Mouse (Mus musculus) MEL-GATA-1-ER (cell line): ENCODE measurements around the gene Fam240a.
A peak's percentile ranks its signal among the peaks of the same experiment; 100 is the strongest.

ENCODE experiments used
- DNase-seq: peaks from one replicate; pipeline ENCODE4 v3.0.0-alpha.2; 2012; ENCODE audit warnings: low read depth; ENCODE audit errors: extremely low read depth

The Fam240a gene

DNA sequence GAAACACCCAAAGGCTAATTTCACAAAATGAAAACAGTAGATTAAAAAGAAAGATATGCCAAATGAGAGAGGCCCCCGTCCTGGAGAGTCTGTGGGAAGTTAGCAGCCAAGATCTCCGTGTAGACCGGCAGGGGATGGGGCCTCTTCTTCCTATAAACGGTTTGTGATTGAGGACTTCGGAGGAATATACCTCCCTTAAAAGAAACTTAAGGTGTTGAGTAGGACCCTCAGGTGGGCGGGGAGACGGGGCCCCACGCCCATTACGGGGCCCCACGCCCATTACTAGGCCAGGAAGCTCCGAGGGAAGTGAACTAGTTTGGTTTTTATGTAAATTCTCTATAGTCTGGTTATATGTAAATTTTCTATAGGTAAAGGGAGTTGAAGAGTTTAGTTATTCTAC lies 29.3 kb upstream of the Fam240a start, which contains the start of gene Tdgf1:
TSS of gene Tdgf1 (minus strand) at position 233 of the 400 bp plus-strand sequence.
- no peak for DNase-seq

DNA sequence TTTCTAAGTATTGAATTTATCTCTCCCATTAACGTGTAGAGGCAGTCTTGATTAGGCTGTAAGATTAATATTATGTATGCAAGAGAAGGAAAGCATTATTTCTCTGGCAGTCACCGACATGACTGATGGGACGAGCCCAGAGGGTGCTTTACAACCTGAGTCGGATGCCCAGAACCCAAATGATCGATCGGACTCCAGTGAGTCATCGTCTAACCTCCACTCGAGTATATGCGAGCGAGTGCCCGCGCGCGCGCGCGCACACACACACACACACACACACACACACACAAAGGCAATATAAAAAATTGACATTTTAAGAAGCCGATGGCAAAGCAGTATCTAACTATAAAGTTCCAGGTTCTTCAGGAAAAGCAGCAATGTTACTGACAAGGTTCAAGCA lies 28.7 kb upstream of the Fam240a start:
- no peak for DNase-seq

DNA sequence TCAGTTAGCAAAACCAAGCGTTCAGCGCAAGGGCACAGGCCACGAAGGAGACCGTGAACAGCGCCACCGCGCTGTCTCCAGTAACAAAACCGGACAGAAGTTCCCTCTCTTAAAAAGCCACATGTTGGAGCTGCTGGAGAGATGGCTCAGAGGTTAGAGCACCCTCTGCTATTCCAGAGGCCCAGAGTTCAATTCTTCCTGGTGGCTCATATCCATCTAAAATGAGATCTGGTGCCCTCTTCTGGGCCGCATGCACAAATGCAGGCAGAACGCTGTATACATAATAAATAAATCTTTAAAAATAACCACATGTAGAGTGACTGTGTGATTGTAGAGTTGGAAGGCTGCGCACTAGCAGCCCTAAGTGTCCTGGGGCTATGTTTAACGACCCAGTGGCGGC lies 27.6 kb upstream of the Fam240a start:
- no peak for DNase-seq

DNA sequence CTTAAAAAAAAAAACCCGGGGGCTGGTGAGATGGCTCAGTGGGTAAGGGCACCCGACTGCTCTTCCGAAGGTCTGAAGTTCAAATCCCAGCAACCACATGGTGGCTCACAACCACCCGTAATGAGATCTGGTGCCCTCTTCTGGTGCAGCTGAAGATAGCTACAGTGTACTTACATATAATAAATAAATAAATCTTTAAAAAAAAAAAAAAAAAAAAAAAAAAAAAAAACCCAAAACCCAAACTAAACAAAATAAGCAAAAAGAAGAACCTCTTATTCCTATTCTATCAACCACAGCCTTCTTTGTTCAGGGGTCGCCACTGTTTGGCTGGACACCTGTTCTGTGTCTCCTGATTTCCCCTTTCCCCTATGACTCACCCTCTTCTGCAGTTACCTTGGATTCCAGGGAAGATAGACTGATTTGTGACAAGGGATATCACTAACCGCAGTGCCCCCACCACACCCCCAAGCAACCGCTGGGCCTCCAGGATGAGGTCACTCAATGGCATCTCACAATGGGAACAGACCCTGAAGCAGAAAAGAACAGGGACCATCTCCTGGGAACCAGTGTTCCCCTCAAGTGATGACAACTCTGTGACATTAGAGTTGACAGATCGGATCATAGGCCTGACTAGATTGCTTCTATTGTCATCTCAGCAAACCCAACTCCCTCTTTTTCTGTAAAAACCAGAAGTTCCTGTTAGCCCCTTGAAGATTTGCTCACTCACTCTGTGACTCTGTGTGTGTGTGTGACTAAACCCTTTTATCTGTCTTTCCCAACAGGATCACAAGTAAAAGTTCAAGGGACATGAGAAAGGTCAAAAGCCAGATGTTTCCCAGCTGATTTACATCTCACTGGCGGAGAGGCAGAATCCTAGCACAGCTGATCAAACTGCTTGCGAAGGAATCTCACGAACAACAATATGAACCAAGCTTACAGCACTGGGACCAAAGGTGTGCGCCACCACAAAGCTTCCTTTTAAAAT lies 21.1 kb upstream of the Fam240a start:
- no peak for DNase-seq

DNA sequence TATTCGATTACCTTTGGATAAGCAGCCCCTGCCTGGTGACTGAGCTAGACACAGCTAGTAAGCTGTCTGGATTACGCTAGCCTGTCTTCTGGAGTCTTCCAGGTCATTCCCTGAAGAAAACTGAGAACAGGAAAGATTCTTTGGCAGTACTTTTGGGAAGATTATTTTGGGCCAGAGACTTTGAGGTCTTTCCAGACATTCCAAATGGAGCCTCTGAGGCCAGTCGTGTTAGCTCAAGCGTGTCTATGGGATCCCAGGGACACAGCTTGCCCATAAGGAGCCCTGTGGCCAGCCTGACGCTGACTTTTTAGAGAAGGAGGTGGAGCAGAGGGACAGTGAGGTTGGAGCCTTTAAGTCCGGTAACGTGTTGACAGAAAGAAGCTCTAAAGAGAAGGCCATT lies 19.3 kb upstream of the Fam240a start:
- DNase-seq: no peak

DNA sequence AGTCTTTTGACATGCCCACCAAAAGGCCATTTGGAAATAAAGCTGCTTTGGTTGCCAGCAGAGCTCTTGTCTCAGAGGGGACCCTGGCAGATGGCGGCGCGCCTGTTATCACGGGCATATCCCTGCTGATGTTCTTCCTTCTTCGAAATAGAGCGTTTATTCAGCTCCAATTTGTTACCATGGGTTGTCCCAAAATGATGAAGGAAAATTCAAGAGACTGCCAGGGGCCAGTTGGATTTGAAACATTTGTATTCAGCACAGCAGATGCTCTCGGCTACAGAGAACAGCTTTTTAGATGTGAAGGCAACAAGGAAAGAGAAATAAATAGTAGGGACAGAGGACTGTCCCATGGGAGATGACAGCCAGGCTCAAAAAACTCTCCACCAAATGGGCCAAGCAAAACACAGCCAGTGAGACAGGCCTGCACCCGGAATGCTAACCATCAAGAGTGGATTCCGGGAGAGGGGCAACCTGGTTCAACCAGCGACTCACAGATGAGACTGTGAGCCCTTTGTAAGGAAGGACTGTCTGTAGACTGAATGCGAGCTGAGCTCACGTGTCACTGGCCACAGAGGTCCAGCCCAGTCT lies 17.3 kb upstream of the Fam240a start:
- DNase-seq: no peak

DNA sequence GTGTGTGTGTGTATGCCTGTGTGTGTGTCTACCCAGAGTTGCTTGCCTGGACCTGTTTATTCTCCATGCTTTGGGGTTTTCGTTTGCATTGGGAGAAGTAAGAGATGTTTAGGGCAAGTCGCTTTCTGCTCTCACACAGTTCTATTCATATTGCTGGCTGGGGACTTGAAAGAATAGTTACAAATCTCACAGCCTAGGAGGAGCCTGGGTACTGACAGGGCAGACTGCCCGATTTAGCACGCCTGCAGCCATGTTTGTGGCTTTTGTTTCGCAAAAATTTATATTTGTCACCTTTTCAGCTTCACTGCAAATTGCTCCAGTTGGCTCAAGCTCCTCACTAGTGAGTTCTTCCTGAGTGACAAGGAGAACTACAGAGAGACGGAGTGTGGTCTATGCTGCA lies 14.9 kb upstream of the Fam240a start:
- DNase-seq: no peak

DNA sequence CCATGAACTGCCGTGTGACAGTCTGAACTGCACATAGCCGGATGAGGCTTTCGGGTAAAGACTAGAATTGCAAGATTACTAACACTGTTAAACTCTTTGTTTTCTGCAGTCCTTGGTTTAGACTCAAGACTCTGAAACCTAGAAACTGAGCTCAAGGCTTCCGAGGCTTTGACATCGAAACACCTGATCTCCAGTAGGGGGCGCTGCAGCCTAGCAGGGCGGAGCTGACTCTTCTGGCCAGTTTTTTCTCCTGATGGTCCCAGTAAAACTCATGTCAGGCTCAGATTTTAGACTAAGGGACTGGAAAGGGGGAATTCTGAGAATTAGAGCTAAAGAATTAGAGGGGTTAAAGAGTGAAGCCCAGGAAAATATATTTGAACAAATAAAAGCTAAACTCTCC lies 6.1 kb upstream of the Fam240a start:
- peak; percentile 33 for DNase-seq

DNA sequence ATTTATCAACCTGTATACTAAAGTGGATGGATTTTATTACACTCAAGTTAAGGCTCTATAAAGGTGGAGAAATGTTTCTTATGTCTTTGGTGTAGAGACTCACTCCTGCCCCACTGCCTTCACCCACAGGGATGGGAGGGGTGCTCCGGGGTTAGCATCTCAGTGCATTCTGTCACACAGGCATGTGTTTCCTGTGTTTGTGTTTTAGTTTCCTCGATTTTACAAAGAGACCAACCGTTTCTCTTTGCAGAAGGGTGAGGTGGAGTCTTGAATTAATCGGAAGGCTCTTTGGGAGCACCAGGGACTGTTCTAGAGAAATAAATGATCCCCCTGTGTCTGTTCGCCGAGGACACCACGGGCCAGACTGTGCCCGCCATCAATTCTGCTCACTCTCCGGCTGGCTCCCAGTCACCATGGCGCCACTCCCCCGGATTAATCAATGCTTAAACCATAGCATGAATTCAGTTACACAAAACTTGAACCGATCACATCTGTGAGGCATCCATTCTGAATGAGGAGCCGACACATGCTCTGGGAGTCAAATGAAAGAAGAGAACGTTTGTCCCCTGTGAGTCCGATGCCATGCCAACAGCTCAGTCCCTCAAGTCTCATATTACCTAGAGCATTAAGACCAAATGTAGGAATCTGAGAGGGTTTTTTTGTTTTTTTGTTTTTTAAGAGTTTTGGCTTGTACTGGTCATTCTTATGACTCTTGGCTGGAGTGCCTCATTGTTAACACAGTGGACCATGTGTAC lies 4.2 kb upstream of the Fam240a start:
- no peak for DNase-seq

DNA sequence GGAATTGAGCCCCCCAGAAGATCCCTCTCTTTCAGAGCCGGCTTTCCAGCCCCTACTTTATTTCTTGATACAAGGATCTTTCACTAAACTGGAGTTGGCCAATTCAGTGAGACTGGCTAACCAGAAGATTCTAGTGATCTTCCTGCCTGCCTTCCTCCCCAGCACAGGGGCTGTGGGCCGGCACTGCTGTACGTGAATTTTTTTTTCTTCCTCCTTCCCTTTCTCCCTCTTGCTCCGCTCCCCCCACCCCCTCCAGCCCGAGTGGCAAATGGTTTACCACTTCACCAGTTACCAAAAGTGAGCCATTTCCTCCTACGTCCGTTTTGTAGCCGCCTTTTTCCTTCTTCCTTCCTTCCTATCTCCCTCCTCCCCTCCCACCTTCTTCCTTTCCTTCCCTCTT lies 1.2 kb downstream of the Fam240a start:
- DNase-seq: no peak

DNA sequence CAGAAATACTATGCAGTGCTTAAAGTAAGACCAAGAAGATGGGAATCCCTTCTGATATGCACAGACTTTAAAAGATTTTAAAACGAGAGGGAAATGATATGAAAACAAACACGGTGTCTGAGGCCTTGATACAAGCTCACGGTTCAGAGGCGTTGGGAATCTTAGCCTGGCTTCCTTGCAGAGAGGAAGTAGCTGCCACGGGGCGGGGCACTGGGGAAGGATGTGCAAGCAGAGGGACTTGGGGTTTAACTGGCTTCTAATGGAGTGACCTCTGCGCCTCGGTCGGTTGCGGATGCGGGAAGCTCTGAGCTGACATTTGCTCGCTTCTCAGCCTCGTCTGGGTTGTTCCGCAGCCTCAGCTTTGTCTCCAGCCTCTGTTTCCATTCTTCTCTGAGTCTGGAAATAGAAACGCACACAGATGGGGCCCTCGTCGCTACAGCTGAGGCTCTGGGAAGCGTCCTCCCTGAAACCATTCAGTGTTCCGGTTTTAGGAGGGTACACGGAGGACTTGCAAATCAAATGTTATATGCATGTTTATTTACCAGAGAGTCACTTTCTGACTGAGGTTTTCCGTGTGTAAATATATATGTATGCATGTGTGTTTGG lies 1.9 kb downstream of the Fam240a start:
- DNase-seq: no peak

DNA sequence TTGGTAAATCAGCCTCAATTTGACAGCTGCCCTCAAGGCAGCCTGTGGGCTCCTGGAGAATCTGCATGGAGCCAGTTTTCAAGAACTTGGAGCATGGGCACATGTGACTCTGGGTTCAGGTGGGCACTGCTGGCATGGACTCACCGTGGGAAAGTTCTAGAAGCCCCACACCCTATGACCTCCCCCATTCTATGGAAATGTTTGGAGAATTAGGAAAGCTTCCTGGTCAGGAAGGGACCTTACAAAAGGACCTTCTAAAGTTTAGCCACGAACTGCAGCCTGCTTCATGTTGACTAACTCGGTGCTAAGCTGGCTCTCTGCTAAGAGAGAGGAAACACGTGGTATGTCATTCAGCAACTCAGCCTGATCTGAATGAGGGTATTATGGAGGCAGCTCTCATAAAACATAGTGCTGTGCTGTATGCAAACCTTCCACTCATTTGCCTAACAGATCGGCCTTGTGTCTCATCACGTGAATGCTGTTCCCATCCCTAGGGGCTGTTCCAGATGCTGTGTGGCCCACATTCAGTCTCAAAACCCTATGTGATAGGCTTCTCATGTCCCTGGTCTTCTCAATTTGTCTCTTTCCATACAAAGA lies 7.2 kb downstream of the Fam240a start:
- no peak for DNase-seq

DNA sequence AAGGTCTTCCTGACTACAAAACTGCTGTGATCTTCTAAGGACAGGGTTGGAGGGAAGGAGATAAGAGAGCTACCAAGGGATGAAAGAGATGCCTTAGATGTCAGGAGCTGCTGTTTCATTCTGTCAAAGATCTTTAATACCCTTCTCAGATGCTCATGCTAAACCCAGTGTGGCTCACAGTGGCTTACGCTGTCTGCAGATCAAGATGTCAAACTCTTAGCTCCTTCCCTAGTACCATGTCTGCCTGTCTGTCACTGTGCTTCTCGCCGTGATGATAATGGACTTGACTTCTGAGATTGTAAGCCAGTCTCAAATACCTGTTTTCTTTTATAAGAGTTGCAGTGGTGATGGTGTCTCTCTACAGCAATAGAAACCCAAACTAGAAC lies 8.0 kb downstream of the Fam240a start:
- DNase-seq: no peak

DNA sequence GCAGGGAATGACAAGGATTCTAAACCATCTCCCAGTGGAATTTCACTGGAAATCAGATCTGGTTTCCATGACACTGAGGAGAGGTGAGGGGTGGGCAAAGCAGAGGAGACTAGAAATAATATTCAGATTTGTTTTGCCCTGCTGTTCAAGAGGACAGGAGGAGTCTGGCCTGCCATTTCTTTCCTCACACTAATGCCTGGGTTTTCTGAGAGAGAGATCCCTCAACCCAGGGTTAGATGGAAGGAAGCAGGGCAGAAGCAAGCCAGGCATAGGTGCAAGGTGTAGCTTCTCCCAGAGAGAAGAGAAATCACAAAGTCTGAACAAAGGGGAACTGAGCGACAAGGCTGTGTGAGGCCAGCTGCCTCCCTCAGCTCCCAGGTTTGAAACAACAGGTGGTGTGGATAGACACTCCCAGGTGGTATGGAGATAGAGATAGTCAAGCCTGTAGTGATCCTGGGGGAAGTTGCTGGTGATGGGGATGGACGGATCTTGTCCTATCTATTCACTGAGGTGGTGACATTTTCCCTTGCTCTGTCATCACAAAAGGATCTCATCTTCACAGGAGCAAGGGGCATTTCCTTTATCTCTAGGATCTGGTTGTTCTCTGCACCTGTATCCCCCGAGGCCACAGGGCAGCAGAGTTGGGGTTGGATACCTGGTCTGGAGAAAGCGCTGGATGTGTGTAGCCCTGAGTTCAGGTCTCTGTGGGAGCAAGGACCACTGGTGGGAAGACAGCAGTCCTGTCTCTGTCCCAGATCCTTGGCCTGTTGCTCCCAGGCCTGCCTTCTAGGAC lies 8.6 kb downstream of the Fam240a start:
- no peak for DNase-seq

DNA sequence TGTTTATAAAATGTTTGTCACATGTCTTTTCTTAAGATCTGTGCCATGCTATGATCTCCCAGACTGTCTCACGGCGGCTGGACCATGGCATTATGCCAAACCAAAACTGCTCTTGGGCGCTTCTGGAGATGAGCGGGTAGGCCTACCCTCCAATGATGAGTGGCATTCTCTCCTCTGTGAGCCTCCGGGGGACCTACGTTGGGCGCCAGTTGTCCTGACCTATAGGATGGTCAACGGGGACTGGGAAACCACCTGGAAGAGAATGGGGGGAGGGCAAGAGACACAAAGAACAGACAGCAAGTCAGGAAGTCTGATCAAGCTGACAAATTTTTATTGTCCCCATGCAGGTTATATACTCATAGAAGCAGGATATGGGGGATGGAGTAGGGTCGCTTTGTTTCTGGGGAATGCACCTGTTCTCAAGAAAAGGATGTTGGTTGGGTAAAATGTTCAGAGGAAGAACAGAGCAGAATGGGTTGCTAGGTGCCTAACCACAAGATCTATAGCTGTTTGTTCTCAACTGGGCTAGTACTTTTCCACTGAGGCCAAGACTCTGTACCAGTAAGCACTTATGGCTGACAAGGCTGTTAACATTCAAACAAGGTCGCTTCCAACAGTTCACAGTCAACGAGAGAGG lies 9.3 kb downstream of the Fam240a start:
- no peak for DNase-seq

DNA sequence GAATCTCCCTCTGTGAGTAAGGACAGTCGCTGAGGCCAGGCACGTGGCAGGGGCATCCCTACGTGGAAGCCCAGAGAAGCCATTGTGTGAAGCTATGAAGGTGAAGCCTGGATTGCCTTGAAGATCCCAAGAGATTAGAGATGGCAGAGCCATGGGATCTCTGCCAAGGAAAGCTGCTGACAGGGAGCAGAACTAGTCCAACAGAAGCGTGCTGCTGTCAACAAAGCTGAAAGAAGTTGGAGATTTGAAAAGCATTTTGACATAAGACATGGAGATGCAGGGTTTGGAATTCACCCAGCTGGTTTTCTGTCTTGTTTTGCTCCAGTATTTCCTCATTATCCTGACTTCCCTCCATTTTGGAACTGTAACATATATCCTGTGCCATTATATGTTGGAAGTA lies 14.4 kb downstream of the Fam240a start:
- no peak for DNase-seq

DNA sequence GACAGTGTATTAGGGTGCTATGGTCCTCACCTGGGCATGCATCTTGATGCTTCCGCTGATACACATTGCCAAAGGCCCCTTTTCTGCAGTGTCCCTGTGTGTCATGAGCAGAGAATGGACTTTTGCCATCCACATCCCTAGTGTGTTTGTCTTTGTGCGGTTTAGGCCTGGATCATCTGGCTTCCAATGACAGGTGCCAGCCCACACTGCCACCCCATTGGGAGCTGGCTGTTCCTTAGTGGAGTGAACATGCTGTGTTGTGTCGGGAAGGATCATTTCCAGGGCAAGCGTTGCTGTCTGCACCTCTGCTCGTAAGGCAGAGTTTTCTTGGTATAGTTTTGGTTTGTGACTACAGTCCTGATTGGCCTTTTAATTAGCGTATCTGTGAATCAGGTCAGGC lies 15.5 kb downstream of the Fam240a start:
- no peak for DNase-seq

DNA sequence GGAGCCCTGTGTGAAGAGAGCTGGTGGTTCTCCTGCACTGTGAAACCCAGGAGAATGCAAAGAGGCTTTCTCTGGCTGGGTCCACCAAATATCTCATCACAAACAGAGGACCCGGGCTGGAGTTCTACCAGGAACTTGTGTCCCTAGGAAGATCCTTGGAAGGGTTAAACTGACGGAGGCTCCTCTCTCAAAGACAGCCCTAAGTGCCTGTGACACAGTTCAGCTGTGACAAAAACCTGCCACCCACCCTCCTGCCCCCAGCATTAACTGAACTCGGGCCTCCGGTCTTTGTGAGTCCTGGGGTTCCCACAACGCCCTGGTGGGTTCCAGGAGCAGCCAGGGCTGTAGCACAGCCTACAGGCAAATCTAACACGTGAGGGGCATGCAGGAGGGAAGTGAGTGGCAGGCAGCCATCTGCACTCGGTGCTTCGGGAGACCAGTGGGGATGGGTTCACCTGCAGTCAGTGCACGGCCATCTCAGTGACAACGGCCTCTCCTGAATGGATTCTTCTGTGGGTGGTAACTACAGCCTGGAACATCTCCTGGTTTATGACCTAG lies 17.1 kb downstream of the Fam240a start:
- DNase-seq: no peak

DNA sequence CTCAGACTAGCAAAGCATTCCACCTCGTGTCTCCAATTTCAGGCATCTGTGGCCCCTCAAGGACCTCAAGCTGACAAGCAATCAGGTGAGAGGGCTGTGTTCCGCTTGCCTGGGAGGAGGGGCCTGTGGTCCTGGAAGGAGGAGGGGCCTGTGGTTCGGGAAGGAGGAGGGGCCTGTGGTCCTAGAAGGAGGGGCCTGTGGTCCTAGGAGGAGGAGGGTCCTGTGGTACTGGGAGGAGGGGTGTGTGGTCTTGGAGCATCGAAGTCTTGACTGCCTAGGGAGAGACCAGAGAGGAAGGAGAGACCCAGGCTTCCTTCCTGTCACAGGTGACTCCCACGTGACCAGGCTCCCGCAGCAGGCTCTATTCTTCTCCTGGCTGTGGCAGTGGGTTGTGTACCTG lies 20.1 kb downstream of the Fam240a start:
- no peak for DNase-seq

DNA sequence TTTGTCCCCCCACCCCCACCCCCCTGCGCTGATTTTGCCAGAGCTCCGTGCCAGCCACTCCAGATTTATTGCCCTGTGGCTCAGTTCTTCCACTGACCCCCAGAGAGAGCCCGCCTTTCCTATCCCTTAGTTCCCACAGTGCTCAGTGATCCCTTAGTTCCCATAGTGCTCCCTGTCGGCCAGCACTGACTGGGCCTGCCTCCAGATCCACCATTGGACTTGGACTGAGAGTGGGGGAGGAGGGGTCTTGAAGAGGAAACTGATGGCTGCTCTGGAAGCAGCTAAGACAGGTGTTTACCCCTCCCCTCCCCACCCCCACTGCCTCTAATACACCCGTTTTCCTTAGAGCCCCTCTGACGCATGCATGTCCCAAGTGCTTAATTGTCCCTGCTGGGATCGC lies 20.7 kb downstream of the Fam240a start:
- no peak for DNase-seq
